Mouse (Mus musculus) heart, postnatal 10 days (tissue): ENCODE measurements around the gene Usp3. TPM values are rescaled to one million over a fixed set of nuclear protein-coding genes. Genes with fewer than 3 reads are reported as not detected.

ENCODE experiments used
- total RNA-seq, 2 experiments: library from RNA; stranded (reverse); gene quantifications; 2 replicates each; pipeline ENCODE4 v1.2.3; 2021

Usp3 gene
- total RNA-seq, 2 experiments from 2014 or later: 29.8 to 33.9 TPM

Other genes with a start within 250 kb of the Usp3 start
- 10 to 100 TPM; 48.3 to 50.4 TPM for gene Herc1, start 242.7 kb downstream of the Usp3 start, total RNA-seq
- 10 to 100 TPM; 69.0 to 73.3 TPM for gene Fbxl22, start 78.5 kb downstream of the Usp3 start, total RNA-seq
- gene Car12, start 120.5 kb upstream of the Usp3 start, total RNA-seq: under 1 TPM; 0.17 to 0.31 TPM
- gene Aph1b, start 202.3 kb upstream of the Usp3 start, total RNA-seq: 1 to 10 TPM; 6.5 to 8.1 TPM
- under 1 TPM; 0.17 to 0.32 TPM for gene Gm10647, start 203.9 kb upstream of the Usp3 start, total RNA-seq
- gene Aph1c, start 241.6 kb upstream of the Usp3 start, total RNA-seq: 1 to 10 TPM in 1 of 2 experiments, under 1 TPM in 1; 0.93 to 1.1 TPM